Mouse (Mus musculus) gastrocnemius, postnatal 4 days (tissue): ENCODE data around the gene Foxd2. TPM values are rescaled to one million over a fixed set of nuclear protein-coding genes. Genes with fewer than 3 reads are reported as not detected.
A peak's percentile ranks its signal among the peaks of the same experiment; 100 is the strongest.

Source experiments
- DNase-seq, 2 experiments: peaks; one replicate each; pipeline ENCODE4 v3.0.0; 2021 to 2022; ENCODE audit warnings: low spot score in 2 of 2, mixed read lengths in 2 of 2
- total RNA-seq, 2 experiments: library from RNA; stranded (reverse); gene quantifications; 2 replicates each; pipeline ENCODE4 v1.2.3; 2021

Gene Foxd2
- total RNA-seq, 2 experiments from 2014 or later = 1.4 to 1.5 TPM

- DNase-seq = no peak
Measured at GRCm38 (mm10) chr4:114912705-114913593, 4.3 kb upstream of the Foxd2 start.

GRCm38 (mm10) chr4:114909602-114910484 is 1.2 kb upstream of the Foxd2 start:
- no peak for DNase-seq

- peak in 1 of 2 experiments; percentile 31 for DNase-seq
Measured at GRCm38 (mm10) chr4:114907951-114908828, 483 bp downstream of the Foxd2 start.

- peak in 1 of 2 experiments; percentile 32 for DNase-seq
Measured at GRCm38 (mm10) chr4:114907056-114907917, 1.4 kb downstream of the Foxd2 start.

GRCm38 (mm10) chr4:114905969-114906680 is 2.5 kb downstream of the Foxd2 start:
- DNase-seq = no peak

- no peak for DNase-seq
Measured at GRCm38 (mm10) chr4:114905501-114905900, 3.2 kb downstream of the Foxd2 start.

GRCm38 (mm10) chr4:114903422-114903782 is 5.3 kb downstream of the Foxd2 start:
- DNase-seq = no peak

GRCm38 (mm10) chr4:114902641-114903421 is 5.8 kb downstream of the Foxd2 start:
- no peak for DNase-seq

- no peak for DNase-seq
Measured at GRCm38 (mm10) chr4:114901643-114902351, 6.9 kb downstream of the Foxd2 start.

- no peak for DNase-seq
Measured at GRCm38 (mm10) chr4:114900866-114901642, 7.6 kb downstream of the Foxd2 start.

GRCm38 (mm10) chr4:114899885-114900284 is 8.8 kb downstream of the Foxd2 start:
- DNase-seq = no peak

- no peak for DNase-seq
Measured at GRCm38 (mm10) chr4:114897853-114898252, 10.8 kb downstream of the Foxd2 start.

- DNase-seq = no peak
Measured at GRCm38 (mm10) chr4:114882232-114882631, 26.4 kb downstream of the Foxd2 start.

- no peak for DNase-seq
Measured at GRCm38 (mm10) chr4:114876441-114876972, 32.2 kb downstream of the Foxd2 start.

- no peak for DNase-seq
Measured at GRCm38 (mm10) chr4:114869765-114870490, 38.7 kb downstream of the Foxd2 start.

- DNase-seq = no peak
Measured at GRCm38 (mm10) chr4:114863166-114863565, 45.5 kb downstream of the Foxd2 start.
